Mouse (Mus musculus) forelimb bud, embryonic 11.5 days (tissue): Measurements from ENCODE around the gene Arap1.
A peak's percentile ranks its signal among the peaks of the same experiment; 100 is the strongest.

Experiments
- DNase-seq: peaks from one replicate; pipeline ENCODE4 v3.0.0-alpha.2; 2012; ENCODE audit warnings: low read depth, low spot score

Arap1 gene

GRCm38 (mm10) chr7:101362791-101363191 is 14.9 kb downstream of the Arap1 start:
- DNase-seq, result no peak

GRCm38 (mm10) chr7:101363914-101364313 is 16.0 kb downstream of the Arap1 start:
- no peak for DNase-seq

- DNase-seq, result no peak
Measured at GRCm38 (mm10) chr7:101367901-101368852, 20.3 kb downstream of the Arap1 start.

- no peak for DNase-seq
Measured at GRCm38 (mm10) chr7:101369666-101370065, 21.8 kb downstream of the Arap1 start.

GRCm38 (mm10) chr7:101373082-101373481 is 25.2 kb downstream of the Arap1 start:
- no peak for DNase-seq

GRCm38 (mm10) chr7:101374155-101374554 is 26.3 kb downstream of the Arap1 start:
- peak; percentile 53 for DNase-seq

- no peak for DNase-seq
Measured at GRCm38 (mm10) chr7:101376701-101377340, 29.0 kb downstream of the Arap1 start.

- peak; percentile 67 for DNase-seq
Measured at GRCm38 (mm10) chr7:101377741-101378262, 29.9 kb downstream of the Arap1 start.

GRCm38 (mm10) chr7:101378285-101378684 is 30.4 kb downstream of the Arap1 start:
- no peak for DNase-seq

- no peak for DNase-seq
Measured at GRCm38 (mm10) chr7:101378796-101379465, 31.1 kb downstream of the Arap1 start.

GRCm38 (mm10) chr7:101379732-101380131 is 31.9 kb downstream of the Arap1 start:
- no peak for DNase-seq

GRCm38 (mm10) chr7:101381512-101381911 is 33.6 kb downstream of the Arap1 start:
- no peak for DNase-seq

GRCm38 (mm10) chr7:101382378-101382777 is 34.5 kb downstream of the Arap1 start:
- DNase-seq, result no peak

GRCm38 (mm10) chr7:101383756-101384155 is 35.9 kb downstream of the Arap1 start:
- no peak for DNase-seq

GRCm38 (mm10) chr7:101384931-101385330 is 37.1 kb downstream of the Arap1 start:
- DNase-seq, result no peak

GRCm38 (mm10) chr7:101385331-101385733 is 37.5 kb downstream of the Arap1 start:
- no peak for DNase-seq

GRCm38 (mm10) chr7:101385866-101386452 is 38.1 kb downstream of the Arap1 start:
- no peak for DNase-seq

GRCm38 (mm10) chr7:101389256-101389655 is 41.4 kb downstream of the Arap1 start:
- DNase-seq, result no peak

GRCm38 (mm10) chr7:101391909-101392479 is 44.1 kb downstream of the Arap1 start:
- no peak for DNase-seq

GRCm38 (mm10) chr7:101393015-101393414 is 45.1 kb downstream of the Arap1 start:
- no peak for DNase-seq
